Mouse (Mus musculus): Measurements from ENCODE around the gene Tmem123.

GRCm38 (mm10) chr9:7798555-7798954 lies 34.7 kb downstream of the Tmem123 start:
- TF ChIP-seq CTCF (IDR thresholded peaks at IDR 0.05; ENCODE audit: borderline replicate concordance, insufficient read depth, low read depth, low read length) (no peak), POLR2A (IDR thresholded peaks at IDR 0.05; ENCODE audit: borderline replicate concordance, insufficient read depth, low read length) (no peak)

Measured in cerebellum, adult 2 months (tissue).